Mouse (Mus musculus) frontal cortex, postnatal 36 days (tissue): ENCODE data around the gene Plekhm2.

Experiments
- DNase-seq, 2 experiments: peaks; one replicate each; pipeline ENCODE4 v3.0.0; 2022; ENCODE audit warnings: low spot score in 2 of 2

Gene Plekhm2

DNA sequence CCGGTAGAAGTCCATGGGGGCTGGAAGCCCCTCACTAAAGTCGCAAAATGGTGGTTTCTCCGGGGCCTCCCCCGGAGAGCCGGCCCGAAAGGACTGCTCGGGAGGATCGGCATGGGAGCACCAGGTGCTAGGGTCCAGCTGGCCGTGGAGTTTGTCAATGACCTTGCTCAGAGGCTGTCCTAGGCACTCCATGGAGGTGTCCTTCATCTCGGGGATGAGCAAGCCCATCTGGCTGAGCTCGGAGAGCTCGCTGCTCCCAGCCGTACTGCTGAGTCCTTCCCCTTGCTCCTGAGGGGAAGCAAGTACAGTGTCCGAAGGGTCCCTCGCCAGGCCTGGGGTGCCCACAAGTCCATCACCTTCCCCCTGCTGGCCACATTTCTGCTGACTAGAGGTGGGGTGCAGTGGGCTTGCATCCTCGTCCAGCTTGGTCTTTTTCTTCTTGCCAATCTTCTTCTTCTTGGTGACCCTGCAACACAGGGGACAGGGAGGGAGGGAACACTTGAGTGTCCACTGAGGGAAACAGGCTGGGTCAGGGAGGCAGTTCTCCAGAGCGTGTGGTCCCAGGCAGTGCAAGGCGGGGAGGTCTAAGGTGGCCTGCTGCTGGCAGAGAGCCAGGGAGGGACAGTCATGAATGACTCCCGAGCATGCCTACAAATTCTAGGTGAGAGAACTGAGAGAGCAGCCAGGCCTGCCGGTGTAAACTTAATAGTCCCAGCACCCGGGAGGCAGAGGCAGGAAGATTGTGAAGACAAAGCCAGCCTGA, 32.4 kb downstream of the Plekhm2 start:
- DNase-seq, result no peak

DNA sequence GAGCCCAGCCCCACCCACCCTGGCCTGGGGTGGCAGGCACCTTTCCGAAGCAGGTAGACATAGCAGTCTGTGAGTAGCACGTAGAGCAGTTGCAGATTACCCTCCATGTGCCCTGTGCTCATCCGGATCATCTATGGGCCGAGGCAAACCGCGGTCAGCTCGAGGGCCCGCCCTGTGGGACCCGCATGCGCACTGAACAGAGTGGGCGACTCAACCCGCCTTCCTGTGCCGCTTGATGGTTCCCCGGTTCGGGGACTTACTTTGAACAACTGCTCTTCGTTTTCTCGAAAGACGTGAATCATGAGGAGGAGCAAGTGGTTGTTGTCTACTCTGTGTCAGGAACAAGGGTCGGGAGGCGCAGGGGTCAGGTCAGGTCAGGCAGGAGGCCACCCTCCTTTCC, 33.4 kb downstream of the Plekhm2 start:
- no peak for DNase-seq

DNA sequence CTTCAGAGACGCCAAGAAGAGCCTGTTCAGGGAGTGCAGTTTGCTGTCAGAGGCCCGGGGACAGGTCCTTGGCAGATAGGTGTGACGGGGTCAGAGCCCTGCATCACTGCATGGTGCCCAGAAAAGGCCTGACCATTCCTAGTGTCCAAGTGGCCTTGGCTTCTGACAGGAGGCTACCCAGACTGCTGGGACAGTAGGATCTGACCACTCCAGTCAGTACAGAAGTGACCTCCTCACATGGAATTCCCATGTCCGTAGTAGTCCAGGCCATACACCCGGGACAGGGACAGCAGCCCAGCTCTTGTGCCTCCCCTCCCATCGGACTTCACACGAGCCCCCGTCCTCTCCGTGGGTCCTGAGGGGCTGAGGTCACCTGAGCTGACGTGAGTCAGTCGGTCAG, 34.7 kb downstream of the Plekhm2 start:
- no peak for DNase-seq

GRCm38 (mm10) chr4:141628661-141629060, 36.0 kb downstream of the Plekhm2 start:
- DNase-seq, result no peak

DNA sequence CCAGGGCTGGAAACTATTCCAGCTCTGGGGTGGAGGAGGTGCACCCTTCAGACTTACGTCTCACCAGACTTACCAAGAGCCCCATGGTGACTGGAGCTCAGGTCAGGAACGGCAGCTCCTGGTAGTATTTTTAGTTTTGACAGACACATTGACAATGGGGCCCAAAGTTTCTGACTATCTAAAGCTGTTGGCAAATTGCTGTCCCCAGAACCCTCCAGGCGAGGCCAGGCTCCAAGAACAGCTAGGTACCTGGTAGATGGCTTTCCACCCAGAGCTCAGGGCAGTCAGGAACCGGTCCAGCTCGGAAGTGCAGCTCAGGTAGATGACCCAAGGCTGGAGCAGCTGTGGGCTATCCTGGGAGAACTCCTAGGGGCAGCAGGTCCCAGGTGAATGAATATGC, 37.2 kb downstream of the Plekhm2 start:
- DNase-seq, result no peak

- DNase-seq, result no peak
These were observed 38.7 kb downstream of the Plekhm2 start for GRCm38 (mm10) chr4:141625774-141626550.

DNA sequence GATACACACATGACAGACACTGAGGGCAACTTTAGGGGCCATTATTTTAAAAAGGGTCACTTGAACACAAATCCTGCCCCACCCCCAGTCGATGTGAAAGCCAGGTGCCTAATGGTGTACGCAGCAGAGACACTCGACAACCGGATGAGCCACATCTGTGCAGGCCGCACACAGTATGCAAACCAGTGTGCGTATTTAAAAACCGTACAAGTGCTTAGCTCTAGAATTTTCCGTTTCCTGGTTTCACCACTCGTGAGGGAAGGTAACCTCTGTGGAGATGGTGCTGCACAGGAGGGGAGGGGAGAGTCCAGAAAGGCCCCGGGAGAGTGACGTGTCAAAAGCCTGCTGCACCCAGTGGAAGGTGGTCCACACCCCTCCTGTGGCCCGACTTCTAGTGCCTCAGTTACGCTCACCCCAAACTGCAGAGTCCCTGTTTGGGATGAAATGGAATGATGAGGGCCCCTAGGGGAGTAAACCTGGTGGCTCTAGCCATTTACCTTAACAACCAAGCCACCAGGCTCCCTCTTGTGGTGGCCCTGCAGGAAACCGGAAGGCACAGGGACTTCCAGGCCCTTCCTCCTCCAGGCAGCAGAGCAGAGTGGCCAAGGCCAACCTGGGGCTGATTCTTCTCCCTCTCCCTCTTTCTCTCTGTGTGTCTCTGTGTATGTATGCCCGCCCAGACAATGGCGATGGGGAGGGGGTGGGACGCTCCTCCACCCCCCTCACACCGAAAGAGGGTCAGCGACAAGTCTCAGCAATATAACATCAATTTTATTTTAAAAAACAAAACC, 39.5 kb downstream of the Plekhm2 start:
- DNase-seq, result peak in 1 of 2 experiments; percentile 21

- no peak for DNase-seq
These were observed 40.6 kb downstream of the Plekhm2 start for GRCm38 (mm10) chr4:141624134-141624533.

DNA sequence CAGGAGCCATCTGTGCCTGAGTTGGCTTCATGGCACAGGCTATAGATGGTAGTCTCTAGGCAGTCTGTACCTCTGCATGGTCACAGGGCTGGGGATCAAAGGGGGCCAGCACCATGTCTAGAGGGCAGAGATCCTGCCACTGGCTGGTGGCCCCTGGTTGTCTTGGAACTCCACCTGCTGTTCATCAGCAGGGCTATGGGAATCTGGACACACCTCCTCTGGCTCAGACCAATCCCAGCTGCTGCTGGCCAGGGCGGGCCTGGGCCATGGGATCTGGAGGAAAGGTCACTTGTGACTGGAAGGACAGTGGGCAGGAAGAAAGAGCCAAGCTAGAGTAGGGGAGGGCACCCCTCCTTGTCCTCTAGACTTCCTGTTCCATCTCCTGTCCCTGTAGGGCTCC, 41.0 kb downstream of the Plekhm2 start, which contains the start of gene Slc25a34:
Gene Slc25a34 (minus strand): TSS at position 156 of the 400 bp plus-strand sequence.
- peak in 1 of 2 experiments; percentile 31 for DNase-seq

GRCm38 (mm10) chr4:141623037-141623436, 41.7 kb downstream of the Plekhm2 start:
- DNase-seq, result no peak

GRCm38 (mm10) chr4:141622580-141622979, 42.1 kb downstream of the Plekhm2 start:
- DNase-seq, result no peak

GRCm38 (mm10) chr4:141622091-141622490, 42.6 kb downstream of the Plekhm2 start:
- no peak for DNase-seq

DNA sequence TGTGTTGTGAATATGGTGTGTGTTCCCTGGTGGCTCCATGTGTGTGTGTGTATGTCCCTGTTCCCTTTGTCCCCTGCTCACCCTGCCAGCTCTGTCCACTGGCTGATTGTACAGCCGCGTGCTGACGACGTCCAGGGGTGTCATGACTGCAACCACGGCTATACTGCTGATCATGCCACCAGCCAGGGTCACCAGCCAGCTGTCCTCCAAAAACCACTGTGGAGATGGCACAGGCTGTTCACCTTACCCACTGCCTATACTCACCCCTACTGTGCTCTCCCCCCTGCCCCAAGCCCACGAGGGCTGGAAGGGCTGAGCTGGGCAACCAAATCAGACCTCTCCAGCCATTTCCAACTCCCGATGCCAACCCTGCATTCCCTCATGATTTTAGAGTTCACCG, 43.4 kb downstream of the Plekhm2 start:
- no peak for DNase-seq

DNA sequence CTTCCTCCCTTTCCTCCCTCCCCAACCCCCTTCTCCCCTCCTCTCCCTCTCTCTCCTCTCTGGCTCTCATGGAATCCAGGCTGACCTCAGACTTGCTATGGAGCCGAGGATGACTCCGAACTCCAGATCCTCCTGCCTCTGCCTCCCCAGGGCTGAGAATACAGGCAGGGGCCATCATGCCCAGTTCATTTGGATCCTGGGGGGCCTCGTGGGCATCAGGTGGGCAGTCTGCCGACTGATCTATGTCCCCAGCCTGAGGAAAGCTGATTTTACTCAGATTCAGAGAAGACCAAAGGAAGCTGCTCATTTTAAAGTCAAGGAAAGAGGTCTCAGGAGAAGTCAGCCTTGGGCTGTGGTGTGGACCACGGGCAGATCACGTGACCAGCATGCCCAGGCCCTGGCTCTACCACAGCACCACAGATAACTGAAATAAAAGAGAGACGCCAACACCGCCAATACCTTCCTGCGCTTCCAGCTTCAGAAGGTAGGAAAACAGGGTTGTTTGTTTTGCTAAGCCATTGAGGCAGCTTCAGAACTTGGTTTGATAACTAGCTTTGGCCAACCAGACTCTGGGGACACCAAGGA, 45.3 kb downstream of the Plekhm2 start:
- no peak for DNase-seq

DNA sequence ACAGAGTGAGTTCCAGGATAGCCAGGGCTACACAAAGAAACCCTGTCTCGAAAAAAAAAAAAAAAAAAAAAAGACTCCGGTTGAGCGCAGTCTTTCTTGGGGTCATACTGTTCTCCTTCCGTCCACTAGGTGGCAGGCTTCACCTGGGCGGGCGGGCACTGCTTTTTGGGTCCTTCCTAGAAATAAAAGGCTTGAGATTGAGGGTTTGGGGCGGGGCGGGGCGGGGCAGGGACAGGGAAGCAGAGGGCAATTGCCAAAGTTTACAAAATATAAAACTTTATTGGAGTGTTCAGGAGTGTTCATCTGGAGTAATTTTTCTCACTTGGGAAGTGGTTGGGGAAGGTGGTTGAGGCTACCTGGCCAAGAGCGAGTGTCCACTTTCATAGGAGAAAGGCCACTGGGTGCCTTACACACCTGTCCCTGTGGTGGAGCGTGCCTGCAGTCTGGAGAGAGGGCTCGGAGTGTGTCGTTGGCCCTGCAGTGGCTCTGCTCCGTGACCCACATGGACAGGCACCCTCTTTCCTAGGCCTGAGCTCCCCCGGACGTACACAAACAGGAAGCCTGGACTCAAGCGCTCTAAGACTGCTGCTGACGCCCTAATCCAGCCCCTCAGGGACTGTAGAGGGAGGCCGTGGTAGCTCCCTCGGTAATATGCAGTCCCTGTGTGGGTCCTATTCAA, 46.0 kb downstream of the Plekhm2 start, which contains the start of gene Tmem82:
Gene Tmem82 (minus strand): TSS at position 69 of the 679 bp plus-strand sequence.
- peak in 1 of 2 experiments; percentile 40 for DNase-seq

GRCm38 (mm10) chr4:141617863-141618564, 46.7 kb downstream of the Plekhm2 start:
- no peak for DNase-seq

DNA sequence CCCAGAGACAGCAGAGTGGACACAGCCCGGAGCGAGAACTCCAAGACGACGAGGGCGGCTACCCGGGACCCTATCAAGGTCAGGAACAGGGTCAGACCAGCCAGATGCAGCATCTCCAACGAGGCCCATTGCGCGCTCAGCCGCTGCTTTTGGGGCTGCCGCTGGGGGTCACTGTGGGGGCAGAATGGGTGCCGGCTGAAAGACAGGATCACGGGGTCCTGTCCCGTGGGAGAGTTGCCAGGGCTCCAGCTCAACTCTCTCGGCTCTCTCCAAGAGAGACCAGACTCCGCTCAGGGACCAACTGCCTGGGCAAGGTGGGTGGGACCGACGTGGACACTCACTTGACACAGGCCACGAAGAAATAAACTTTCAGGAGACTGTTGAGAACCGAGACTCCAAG, 47.4 kb downstream of the Plekhm2 start:
- peak in 1 of 2 experiments; percentile 36 for DNase-seq

DNA sequence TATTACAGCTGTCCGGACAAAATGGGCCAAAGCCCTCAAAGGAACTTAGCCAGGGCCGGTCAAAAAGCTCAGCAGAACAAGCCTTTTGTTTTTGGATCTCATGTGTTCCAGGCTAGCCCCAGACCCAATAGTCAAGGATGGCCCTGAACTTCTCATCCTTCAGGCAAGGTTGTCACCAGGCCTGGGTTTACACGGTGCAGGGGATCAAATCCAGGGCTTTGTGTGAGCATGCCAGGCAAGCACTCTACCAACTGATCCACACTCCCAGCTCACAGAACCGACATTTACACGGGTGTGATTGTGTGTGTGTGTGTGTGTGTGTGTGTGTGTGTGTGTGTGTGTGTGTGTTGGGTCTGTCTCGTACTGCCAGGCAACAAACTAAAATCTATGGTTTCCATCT, 47.9 kb downstream of the Plekhm2 start:
- no peak for DNase-seq

DNA sequence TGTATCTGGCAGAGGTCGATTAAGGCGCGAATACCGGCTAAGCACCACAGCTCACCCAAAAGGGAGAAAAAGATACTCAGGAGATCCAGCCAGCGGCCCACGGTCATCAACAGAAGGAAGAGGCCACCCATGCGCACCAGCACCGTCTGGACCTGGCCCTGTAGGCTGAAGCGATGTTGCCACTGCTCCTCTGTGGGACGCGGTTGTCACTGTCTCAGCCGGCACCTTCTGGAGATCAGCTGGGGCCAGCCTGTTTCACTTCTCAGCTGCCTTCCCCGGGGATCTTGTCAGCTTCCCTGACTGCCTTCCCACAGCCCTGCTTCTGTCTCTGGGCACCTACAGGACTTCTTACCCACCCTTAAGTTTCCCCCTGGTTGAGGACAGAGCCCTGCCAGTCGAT, 49.8 kb downstream of the Plekhm2 start:
- DNase-seq, result no peak

GRCm38 (mm10) chr4:141609538-141609937, 55.2 kb downstream of the Plekhm2 start:
- DNase-seq, result no peak
